Mouse (Mus musculus) CD4-positive naive resting alpha-beta T cell, adult 76 days (primary cell): Measurements from ENCODE around the gene Cox4i1. TPM values are rescaled to one million over a fixed set of nuclear protein-coding genes. Genes with fewer than 3 reads are reported as not detected.

Source experiments
- total RNA-seq: library from RNA; stranded (reverse); gene quantifications from one replicate; pipeline ENCODE4 v1.2.4, GENCODE M21; 2023

Gene Cox4i1
- total RNA-seq: 399 TPM

DNA sequence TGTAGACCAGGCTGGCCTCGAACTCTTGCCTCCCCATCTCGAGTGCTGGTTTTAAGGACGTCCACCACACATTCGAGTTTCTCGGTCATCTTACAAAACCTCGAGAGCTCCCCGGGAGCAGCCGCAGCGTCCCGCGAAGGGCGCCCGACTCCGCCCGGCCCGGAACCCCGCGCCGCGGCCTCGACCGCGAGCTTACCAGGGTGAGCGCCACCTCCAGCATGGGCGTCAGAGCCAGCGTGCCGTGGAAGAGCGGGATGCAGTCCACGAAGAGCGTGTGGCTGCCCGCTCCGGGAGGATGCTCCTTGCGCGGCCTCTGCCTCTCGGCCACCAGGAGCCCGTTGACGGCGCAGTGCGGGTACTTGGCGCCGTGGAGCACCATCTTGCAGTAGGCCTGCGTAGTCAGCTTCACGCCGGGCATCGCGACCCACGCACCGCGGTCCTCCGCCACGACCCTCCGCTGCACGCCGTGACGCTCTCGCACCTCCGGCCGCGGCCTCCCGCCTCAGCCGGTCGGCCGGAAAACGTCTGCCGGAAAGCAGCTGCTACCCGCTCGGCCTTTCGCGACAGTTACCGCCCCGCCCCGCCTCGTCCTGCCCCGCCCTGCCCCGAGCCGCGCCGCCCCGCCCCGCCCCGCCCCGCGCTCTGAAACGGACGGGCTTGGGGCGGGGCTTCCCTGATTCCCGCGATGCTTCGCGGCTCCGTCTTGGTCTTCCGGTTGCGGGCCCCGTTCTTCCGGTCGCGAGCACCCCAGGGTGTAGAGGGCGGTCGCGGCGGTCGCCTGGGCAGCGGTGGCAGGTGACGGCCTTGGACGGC lies at the start of gene Cox4i1, which contains the start of gene Gm27021:
Cox4i1 (plus strand) TSS at position 662 of the 813 bp plus-strand sequence.
Gm27021 (minus strand) TSS at position 519 of the 813 bp plus-strand sequence.

DNA sequence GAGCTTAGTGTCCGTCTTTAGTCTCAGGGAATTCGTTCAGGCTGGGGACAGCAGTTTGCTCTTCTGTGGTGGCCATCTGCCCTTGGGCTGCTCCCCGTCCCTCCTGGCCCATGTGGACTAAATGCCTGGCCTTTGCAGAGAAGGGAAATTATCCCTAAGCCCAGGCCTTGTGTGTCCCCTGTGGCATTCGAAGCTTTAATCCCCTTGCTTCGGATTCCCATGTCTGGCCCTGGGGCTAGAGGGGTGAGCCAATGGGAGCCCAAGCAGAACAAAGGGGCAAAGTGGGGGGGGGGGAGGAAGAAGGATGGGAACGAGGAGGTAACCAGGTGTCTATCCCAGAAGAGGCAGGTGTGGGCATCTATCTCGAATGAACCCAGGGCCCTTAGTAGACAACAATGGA lies 20.5 kb upstream of the Cox4i1 start, which contains the start of gene 1190005I06Rik:
1190005I06Rik (minus strand) TSS at position 101 of the 400 bp plus-strand sequence.

DNA sequence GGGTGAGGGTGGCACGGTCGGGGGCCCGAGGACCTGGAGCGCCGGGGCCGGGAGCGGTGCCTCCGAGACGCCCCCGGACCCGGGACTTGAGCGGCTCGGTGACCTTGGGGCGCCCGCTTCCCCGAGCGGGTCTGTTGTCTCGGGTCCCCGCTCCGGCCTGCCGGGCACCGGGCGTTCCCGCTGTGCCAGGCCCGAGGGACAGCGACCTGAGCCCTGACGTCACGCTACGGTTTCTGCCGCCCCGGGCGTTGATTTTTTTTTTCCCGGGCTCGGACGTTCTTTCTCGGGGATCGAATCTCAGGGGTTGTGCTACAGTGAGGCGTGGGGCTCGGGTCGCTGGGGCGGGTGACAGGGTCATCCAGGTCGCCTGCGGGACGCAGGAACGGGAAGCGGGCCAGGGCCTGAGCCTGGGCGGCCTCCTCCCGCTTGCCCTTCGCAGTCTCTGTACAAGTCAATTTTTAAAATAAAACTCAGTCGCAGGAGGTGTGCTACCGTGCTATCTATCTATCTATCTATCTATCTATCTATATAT lies 418 bp downstream of the Cox4i1 start, which contains the start of gene Emc8:
Emc8 (minus strand) TSS at position 200 of the 532 bp plus-strand sequence.

Other genes with a start within 250 kb of the Cox4i1 start
- gene Gins2, start 78.9 kb upstream of the Cox4i1 start, total RNA-seq: 2.2 TPM
- not detected for gene 1190005I06Rik, start 20.6 kb upstream of the Cox4i1 start, total RNA-seq
- gene Gm27021, start 143 bp upstream of the Cox4i1 start, total RNA-seq: not detected
- gene Emc8, start 351 bp downstream of the Cox4i1 start, total RNA-seq: 21.9 TPM
- 40.0 TPM for gene Irf8, start 68.1 kb downstream of the Cox4i1 start, total RNA-seq